Mouse (Mus musculus): ENCODE measurements around the gene Sirt3.

DNA sequence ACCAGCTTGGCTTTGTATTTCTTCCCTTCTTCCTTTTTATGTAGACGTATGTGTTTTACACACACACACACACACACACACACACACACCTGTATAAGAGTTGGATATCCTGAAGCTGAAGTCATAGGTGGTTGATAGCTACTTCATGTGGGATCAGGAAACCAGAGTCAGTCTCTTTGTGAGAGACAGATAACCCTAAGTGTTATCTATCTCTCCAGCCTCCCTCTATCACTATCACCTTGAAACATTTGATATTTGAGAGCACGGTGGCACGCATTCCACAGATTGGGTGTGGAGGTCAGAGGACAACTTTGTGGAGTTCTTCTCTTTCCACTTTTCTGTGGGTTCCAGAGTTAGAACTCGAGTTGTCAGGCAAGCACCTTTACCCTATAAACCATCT lies 37.8 kb upstream of the Sirt3 start:
- TF ChIP-seq CEBPB (IDR thresholded peaks at IDR 0.05; ENCODE audit: low read depth): no peak
- no peak for TF ChIP-seq FOSL1 (IDR thresholded peaks at IDR 0.05; ENCODE audit: insufficient read depth, low read length, poor library complexity, severe bottlenecking)
- no peak for TF ChIP-seq MYOD1 (IDR thresholded peaks at IDR 0.05; ENCODE audit: control insufficient read depth, insufficient read length, low read depth)
- no peak for TF ChIP-seq CTCF (IDR thresholded peaks at IDR 0.05; ENCODE audit: control insufficient read depth, insufficient read depth, insufficient read length)
- TF ChIP-seq MYOG (IDR thresholded peaks at IDR 0.05; ENCODE audit: control insufficient read depth, extremely low read depth, insufficient read length): no peak
- TF ChIP-seq MAX (IDR thresholded peaks at IDR 0.05): no peak
- no peak for TF ChIP-seq USF1 (IDR thresholded peaks at IDR 0.05; ENCODE audit: low read depth)

Data from C2C12 (cell line).